Mouse (Mus musculus) yolk sac, embryonic 10.5 days (tissue): Measurements from ENCODE around the gene Adrb1.

Experiments
- DNase-seq: peaks from one replicate; pipeline ENCODE4 v3.0.0-alpha.2; 2017; ENCODE audit warnings: low spot score

The Adrb1 gene

DNA sequence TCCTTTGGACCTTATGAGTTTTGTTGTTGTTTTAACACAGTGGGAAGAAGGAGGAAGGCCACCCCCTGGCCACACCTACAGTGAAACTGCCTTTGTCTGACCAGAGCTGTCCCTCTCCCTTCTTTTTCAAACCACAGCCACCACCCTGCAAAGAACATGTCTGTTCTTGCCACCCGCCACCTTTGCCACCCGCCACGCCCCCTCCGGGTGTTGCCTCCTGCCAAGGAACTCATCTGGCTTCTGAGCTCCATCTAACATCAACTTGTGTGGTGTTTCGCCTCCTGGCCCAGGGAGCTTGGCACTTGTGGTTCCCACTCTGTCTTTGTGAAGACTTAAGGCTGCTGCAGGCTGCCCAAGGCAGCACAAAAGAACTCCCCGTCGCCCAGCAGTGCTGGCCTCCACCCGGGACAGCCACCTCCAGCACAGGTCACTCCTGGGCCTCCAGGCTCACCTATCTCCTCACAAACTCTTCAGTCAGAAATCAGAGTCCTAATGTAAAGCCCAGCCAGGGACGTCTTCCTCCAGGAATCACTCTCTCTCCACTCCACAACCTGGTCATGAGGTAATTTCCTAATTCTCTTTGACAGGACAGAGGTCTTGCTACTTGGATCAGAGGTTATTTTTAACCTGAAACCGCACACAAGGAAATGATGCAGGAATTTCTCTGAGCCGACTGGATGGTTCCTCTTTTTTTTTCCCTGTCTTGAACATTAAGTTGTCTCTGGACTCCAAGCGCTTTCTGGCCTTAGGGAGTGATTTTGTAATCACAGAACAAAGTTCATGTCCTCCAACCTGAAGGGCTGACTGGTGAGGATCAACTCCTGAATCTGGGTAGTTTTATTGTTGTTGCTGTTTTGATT, 18.5 kb upstream of the Adrb1 start:
- peak; percentile 63 for DNase-seq

DNA sequence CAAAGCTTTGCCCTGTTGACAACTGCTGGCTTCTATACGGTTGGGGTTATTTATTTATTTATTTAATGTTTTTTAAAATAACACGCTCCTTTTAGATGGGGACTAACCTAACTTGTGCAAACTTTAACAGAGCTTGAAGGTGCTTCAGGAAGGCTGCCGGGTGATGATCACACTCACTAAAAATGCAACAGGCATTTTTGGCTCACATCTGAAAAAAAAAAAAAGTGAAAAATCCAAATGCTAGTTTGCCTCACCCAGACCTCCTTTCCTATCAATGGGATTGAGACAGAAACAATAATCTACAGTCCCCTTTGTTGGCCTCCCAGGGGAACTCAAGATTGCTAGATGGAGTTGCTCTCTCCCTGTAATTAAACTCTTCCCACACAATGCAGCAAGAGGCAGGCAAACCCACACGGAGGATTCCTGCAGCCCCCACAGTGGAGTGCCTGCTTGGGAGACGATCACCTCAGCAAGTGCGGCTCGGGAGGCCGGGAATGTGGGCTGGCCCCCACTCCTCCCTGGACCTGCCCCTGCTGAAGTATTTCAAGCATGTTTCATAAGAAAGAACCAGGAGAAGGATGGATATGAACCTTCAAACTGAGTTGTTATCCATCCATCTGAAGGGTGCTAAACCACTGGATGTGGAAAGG, 16.8 kb upstream of the Adrb1 start:
- no peak for DNase-seq

DNA sequence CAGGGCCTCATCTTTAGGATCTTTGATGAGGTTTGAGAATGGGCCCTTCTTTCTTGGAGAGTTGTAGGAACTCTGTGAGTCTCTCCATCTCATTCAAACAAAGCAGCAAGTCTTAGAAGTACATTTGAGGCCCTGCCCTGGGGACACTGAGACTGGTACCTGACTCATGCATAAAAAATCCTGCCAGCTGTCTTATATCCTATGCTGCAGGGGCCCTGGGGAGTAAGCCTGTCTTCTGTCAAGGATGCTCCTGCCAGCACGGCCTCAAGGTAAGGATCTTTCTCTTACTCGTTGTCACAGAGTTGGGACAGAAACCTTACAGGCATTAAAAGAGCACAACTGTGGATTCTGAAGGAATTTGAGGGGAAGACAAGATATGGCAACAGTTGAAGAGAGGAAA, 13.2 kb upstream of the Adrb1 start:
- no peak for DNase-seq

DNA sequence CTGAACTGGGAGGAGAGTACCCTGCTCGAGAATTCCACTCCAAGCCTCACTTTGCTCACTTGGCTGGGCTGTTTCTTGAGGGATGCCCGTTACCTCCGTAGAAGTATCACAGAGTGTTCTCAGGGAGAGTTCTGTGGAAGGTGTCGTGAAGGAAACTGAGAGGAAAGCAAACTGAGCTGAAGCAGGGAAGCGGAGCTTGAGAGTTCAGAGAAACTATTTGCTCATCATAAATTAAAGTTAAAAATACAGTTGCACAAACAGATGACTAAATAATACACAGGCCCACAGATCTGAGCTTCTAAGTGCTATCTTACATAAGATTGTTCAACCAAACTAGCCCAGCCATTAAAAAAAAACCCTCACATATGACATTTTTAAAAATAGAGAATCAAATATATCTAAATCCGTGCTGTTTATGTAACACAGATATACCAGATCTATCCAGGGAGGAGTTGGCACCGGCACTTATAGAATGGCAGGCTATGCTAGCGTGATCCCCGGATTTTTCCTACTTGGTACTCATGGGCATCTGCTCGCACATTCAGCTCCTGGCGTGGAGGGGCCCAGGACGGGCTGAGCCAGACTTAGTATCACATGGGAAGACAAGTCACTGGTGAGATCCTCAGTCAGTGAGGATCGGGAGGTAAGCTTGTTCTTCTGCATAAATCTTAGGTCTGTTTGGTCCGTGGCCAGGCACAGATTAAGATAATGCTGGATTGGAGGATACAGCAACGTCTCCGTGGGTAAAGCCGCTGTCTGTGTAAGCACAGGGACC, 11.7 kb upstream of the Adrb1 start:
- no peak for DNase-seq

DNA sequence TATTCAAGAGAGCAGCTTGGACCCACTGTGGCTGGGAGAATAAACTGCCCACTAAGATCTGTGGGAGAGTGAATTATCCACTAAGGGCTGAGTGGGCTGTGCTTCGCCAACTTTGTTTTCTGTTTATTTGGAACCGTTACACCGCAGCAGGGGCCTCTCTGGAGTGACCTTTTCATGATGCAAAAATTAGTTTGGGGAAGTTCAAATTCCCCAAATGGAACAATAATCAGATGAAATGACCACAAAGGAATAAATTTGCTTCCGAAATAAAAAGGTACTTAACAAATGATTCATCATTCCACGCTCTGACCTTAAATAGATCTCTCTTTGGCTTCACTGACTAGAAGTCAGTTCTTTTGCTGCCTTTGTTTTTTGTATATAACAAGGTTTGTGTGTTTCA, 8.4 kb upstream of the Adrb1 start:
- no peak for DNase-seq

DNA sequence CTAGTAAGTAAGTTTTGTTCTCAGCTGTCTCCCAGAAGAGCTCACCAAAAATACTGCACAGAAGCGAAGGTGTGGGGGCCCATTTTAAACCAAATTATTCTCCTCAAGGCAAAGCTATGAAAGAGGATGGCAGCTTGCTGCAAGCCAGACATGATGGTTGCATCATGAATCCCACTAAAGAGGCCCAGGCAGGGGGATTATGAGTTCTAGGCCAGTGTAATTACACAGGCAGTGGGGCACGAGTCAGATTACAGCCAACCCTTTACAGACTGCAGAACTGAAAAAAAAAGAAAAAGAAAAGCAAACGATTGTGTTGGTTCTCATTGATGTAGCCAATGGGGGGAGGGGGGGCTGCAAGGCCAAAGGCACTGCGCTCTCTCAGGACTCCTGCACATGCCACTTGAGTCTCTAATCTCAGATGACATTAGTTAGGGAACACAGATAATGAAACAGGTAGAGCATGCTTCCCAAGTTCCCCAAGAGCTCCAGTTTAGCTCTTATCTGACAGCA, 7.3 kb upstream of the Adrb1 start:
- no peak for DNase-seq

DNA sequence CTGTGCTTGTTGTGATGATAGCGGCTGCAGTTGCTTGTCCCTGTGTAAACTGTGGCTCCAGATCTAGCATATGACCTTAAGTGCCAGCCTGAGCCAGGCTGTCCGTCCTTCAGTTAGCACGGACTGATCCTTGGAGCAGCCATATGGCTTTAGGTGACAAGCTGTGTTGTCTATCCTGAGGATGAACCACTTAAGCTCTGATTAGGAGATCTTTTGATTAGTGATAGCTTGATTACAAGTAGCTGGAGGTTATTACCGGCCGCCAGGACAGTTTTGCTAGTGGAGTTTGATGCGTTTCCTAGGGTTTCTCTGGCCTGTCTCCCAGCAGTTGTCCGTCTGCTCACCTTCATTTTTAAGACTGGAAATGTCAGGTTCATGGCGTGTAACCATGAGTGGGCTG, 4.0 kb upstream of the Adrb1 start:
- DNase-seq: no peak

DNA sequence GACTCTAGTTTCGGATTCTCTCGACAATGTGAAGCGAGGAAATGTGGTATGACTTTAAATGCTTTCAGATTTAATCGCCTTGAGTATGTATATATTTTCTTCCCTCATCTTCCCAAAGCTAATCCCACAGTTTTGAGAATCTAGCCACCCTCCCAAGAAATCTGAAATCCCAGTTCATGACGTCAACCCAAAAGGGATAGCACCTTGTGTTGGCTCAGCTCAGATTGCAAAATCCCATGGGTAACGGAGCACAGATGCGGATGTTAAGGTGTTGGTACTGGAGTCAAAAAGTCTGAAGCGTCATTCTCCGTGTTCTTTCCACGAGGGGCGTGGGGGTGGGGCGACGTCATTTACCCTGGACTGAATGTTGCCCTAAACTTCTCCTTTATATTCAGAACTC, 1.1 kb upstream of the Adrb1 start:
- no peak for DNase-seq

DNA sequence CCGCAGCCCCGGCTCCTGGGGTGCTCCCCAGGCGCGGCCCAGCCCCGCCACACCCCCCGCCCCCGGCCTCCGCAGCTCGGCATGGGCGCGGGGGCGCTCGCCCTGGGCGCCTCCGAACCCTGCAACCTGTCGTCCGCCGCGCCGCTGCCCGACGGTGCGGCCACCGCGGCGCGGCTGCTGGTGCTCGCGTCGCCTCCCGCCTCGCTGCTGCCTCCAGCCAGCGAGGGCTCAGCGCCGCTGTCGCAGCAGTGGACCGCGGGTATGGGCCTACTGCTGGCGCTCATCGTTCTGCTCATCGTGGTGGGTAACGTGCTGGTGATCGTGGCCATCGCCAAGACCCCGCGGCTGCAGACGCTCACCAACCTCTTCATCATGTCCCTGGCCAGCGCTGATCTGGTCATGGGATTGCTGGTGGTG, 300 bp downstream of the Adrb1 start:
- DNase-seq: no peak

DNA sequence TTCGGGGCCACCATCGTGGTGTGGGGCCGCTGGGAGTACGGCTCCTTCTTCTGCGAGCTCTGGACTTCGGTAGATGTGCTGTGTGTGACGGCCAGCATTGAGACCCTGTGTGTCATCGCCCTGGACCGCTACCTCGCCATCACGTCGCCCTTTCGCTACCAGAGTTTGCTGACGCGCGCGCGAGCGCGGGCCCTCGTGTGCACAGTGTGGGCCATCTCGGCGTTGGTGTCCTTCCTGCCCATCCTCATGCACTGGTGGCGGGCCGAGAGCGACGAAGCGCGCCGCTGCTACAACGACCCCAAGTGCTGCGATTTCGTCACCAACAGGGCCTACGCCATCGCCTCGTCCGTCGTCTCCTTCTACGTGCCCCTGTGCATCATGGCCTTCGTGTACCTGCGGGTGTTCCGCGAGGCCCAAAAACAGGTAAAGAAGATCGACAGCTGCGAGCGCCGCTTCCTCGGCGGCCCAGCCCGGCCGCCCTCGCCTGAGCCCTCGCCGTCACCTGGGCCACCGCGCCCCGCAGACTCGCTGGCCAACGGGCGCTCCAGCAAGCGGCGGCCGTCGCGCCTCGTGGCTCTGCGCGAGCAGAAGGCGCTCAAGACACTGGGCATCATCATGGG, 822 bp downstream of the Adrb1 start:
- peak; percentile 14 for DNase-seq

DNA sequence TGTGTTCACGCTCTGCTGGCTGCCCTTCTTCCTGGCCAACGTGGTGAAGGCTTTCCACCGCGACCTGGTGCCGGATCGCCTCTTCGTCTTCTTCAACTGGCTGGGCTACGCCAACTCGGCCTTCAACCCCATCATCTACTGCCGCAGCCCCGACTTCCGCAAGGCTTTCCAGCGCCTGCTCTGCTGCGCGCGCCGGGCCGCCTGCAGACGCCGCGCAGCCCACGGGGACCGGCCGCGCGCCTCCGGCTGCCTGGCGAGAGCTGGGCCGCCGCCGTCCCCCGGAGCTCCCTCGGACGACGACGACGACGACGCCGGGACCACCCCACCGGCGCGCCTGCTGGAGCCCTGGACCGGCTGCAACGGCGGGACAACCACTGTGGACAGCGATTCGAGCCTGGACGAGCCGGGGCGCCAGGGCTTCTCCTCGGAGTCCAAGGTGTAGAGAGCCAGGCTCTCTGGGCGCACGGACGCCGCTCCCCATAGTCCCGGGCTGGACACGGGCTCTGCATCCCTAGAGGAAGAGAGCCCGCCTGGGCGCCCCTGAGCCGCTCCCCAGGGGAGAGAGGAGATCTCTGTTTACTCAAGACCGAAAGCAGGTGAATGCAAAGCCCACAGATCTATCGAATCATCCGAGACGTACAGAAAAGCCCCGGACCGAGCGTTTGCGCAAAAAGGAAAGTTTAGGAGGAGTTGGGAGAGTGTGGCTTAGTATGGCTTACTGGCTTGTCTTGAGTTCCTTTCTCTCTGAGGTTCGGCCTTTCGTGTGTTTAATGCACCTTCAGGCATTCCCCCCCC, 1.5 kb downstream of the Adrb1 start:
- DNase-seq: peak; percentile 54

DNA sequence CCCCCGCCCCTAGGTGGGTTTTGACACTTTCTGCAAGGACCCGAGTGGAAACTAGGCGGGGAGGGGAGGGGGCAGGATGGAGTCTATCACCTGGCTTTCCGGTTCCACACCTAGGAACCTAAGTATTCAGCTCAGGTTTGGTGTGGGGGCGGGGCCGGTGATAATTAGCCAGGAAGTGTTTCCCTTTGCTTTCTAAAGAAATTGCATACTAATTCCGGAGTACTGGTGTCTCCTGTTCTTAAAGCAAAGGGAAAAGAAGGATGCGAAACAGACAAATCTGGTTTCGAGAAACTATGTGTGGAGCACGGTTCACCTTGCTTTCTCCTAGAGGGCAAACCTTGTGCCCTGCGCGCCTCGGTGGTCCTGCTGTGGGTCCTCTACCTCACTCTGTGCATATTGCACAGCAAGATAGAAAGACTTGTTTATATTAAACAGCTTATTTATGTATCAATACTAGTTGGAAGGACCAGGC, 2.2 kb downstream of the Adrb1 start:
- DNase-seq: no peak

DNA sequence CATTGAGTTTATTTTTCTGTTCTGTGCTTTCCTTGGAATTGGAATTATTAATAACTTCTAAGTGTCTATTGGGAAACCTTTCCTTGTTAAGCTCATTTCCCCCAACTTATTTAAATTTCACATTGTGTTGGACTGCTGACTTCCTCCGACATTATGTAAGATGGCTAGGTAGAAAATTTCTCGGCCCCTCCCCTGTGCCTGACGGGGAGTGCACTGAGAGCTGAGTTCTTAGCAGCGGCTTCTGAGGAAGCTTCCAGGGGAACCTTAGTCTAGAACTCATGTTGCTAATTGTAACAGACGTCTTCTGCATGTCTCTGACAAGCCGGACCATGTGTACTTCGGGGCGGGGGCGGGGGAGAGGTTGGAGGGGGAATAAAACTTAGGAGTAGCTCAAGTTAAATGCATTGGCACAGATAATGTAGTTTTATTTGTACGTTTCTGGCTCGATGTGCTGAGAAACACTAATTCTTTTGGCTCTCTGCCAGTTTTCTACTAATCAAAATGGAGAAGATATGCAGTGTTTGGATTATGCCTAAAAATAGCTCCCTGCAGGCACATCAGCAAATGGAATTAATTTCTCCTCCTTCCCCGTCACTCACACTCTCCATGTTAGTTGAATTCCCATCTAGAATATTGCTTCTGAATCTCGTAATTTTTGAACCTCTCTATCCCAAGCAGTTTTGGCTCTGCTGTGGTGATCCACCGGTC, 5.3 kb downstream of the Adrb1 start:
- DNase-seq: no peak

DNA sequence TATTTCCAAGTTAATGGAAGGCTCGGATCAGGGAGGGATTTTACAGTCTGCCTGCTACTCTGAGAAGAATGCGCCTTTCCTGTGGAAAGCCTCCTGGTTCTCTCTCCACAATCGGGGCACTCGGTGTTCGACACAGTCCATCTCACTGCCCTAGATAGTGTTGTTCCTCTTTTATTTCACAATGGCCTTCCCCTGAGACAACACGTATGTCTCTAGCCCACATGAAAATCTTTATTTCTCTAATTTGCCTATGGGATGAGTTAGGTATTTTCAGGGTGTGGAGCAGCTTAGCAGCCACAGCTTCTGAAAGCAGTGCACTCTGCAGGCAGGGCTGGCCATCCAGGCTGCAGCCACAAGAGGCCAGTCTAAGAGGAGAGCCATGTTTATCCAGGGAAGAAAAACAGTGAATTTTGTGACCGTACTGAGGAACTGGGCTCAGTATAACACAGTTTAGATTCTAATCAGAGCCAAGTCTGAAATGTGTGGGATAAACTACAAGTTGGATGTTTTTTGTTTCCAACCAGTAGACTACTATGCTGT, 12.1 kb downstream of the Adrb1 start:
- DNase-seq: no peak

DNA sequence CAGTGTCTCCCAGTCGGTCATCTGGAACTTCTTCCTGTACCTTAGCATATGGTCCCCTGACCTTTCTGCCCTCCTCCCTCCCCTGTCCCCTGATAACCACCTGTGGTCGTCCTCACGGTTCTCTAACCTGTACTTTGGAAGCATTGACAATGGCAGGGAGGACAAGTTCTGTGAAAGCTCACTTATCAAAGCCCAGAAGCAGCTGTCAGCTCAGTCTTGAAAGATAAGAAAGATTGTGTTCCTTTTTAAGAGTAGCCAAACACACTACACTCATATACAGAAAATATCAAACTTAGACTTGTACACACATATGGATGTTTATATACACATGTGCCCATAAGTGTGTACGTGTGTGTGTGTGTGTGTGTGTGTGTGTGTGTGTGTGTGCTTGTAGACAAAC, 13.7 kb downstream of the Adrb1 start:
- no peak for DNase-seq

DNA sequence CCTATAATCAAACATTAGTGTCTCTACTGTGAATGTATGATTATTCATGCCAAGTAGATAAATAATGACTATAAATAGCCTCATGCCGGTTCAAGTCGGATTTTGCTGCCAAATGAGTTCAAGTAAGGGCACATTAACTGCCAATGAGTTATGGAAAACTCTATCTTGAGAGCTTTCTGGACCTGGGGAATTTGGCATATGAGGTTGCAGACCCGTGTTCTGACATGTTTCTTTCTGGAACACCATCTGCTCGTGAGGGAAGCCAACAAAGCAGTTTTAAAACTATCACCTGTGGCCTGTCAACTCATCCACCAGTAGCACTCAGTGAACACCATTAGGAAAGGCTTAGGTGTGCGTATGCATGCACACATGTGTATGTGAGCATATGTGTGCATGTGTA, 14.3 kb downstream of the Adrb1 start:
- DNase-seq: no peak

DNA sequence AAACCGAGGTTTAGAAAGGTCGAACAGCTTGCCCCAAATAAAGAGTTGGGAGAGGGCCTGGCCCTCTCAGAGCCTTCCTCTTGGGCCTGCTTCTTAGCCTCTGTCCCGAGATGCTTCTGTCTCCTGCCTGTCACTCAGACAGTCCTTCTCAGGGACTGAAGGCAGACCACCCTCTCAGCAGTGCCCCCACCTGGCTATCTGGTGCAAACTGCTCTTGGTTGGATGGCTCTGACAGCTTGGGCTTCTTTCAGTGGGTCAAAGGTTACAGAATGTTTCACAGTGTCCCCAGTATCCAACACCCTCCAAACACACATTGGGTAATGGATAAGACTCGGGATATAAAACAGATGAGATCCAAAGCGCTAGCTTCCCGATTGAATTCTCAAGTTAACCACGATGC, 23.1 kb downstream of the Adrb1 start:
- DNase-seq: no peak

DNA sequence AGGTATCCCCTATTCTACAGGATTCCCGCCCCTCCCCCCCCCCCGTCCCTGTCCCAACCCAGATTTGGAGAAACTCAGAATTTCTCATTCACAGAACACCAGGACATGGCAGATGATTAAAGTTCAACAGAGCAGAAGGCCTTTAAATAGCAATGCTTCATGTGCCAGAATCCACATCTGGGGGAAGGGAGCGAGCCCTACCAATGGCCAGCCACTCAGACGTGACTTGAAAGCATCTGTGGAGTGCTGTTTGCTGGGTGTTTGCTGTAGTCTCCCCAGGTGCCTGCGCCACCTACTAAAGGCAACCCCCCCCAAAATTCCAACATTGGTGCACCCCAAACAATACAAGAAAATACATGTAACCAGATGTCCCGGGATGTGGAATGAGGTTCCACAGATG, 23.5 kb downstream of the Adrb1 start:
- DNase-seq: no peak

DNA sequence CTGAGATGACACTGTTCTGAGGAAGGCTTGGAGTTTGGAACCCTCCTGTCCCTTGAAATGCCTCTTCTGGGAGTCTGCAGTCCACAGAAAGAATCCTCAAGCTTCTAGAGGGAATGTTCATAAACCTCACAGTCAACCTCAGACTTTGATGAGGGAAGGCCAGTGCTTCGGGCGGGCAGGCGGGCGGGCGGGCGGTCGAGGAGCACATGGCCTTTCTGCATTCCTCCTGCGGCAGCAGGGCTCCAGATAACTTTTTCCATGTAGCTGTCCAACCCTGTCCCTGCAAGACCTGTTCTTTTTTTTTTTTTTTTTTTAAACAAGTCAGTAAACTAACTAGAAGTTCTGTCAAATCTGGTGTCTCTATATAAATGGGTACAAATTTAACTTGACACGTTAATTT, 24.6 kb downstream of the Adrb1 start:
- no peak for DNase-seq

DNA sequence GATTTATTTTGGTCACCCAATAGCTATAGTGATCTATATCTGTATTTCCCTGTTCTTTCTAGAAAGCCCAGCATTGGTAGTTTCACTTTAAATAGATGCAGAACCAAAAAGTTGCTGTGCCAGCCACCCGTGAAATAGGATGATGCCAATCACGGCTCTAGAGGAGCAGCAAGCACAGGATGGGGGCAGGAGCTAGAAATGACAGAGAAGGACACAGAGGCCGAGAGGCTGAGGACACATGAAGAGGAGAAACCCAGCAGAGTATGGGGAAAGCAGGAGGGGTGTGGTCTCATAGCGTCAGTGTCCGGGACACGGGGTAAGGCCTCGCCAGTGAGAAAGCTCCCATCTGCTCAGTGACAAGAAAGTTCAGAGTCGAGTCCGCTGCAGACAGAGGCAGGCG, 25.9 kb downstream of the Adrb1 start:
- DNase-seq: no peak
